Mouse (Mus musculus): ENCODE results near the gene Tnfsf8. TPM values are rescaled to one million over a fixed set of nuclear protein-coding genes. Genes with fewer than 3 reads are reported as not detected.

The Tnfsf8 gene
- polyA plus RNA-seq, 1 experiment, result not detected

GRCm38 (mm10) chr4:63796527-63796926, 64.6 kb downstream of the Tnfsf8 start:
- no peak overlapping the region for H3K4me3 ChIP-seq (ENCODE audit: insufficient read depth, low read depth, low read length)
- TF ChIP-seq CTCF (IDR thresholded peaks at IDR 0.05; ENCODE audit: insufficient read depth, low read depth, low read length) (no peak), POLR2A (IDR thresholded peaks at IDR 0.05; ENCODE audit: insufficient read depth, low read depth, low read length) (no peak)
- H3K4me1 ChIP-seq (ENCODE audit: control insufficient read depth, insufficient read depth, low read length), result no peaks in the 10 kb centered on the region
- no peak overlapping the region for H3K27ac ChIP-seq (ENCODE audit: insufficient read depth, low read depth, low read length)
- WGBS, result 86% methylated on average over 1 of the region's 1 CpGs

- 99% methylated on average over 3 of the region's 3 CpGs for WGBS
- no peak overlapping the region for H3K27ac ChIP-seq (ENCODE audit: insufficient read depth, low read depth, low read length)
- TF ChIP-seq POLR2A (IDR thresholded peaks at IDR 0.05; ENCODE audit: insufficient read depth, low read depth, low read length) (no peak), CTCF (IDR thresholded peaks at IDR 0.05; ENCODE audit: insufficient read depth, low read depth, low read length) (no peak)
- no peaks in the 10 kb centered on the region for H3K4me1 ChIP-seq (ENCODE audit: control insufficient read depth, insufficient read depth, low read length)
- H3K4me3 ChIP-seq (ENCODE audit: insufficient read depth, low read depth, low read length), result no peak overlapping the region
These were observed 68.8 kb downstream of the Tnfsf8 start for GRCm38 (mm10) chr4:63792328-63792727.

DNA sequence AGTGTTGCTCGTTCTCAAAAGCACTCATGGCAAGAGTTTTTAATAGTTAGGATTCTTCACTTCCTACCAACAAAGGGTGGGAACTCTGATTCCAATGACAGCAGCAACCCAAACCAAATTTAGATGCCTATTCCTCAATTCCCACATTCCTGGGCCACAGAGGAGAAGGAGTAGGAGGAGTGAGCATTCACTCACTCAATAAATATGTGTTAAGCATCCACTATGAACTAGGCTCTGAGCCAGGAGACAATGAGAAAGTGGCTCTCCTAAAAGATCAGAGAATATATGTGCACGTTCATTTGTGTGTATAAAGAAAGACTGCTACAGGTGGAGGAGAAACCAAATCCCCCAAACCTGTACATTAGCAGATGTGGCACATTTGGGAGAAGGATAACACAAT, 75.7 kb downstream of the Tnfsf8 start:
- TF ChIP-seq POLR2A (IDR thresholded peaks at IDR 0.05; ENCODE audit: insufficient read depth, low read depth, low read length) (no peak), CTCF (IDR thresholded peaks at IDR 0.05; ENCODE audit: insufficient read depth, low read depth, low read length) (no peak)
- Histone ChIP-seq H3K4me1 (ENCODE audit: control insufficient read depth, insufficient read depth, low read length) (no peaks in the 10 kb centered on the region), H3K27ac (ENCODE audit: insufficient read depth, low read depth, low read length) (no peak overlapping the region), H3K4me3 (ENCODE audit: insufficient read depth, low read depth, low read length) (no peak overlapping the region)
- WGBS, result 57% methylated on average over 2 of the region's 2 CpGs

- TF ChIP-seq CTCF (IDR thresholded peaks at IDR 0.05; ENCODE audit: insufficient read depth, low read depth, low read length), result no peak
- TF ChIP-seq POLR2A (IDR thresholded peaks at IDR 0.05; ENCODE audit: insufficient read depth, low read depth, low read length), result no peak
- no peak overlapping the region for H3K4me3 ChIP-seq (ENCODE audit: insufficient read depth, low read depth, low read length)
- no peaks in the 10 kb centered on the region for H3K4me1 ChIP-seq (ENCODE audit: control insufficient read depth, insufficient read depth, low read length)
- 91% methylated on average over 5 of the region's 5 CpGs for WGBS
- H3K27ac ChIP-seq (ENCODE audit: insufficient read depth, low read depth, low read length), result no peak overlapping the region
These were observed 77.3 kb downstream of the Tnfsf8 start for GRCm38 (mm10) chr4:63783826-63784225.

- no peak overlapping the region for H3K27ac ChIP-seq (ENCODE audit: insufficient read depth, low read depth, low read length)
- H3K4me3 ChIP-seq (ENCODE audit: insufficient read depth, low read depth, low read length), result no peak overlapping the region
- H3K4me1 ChIP-seq (ENCODE audit: control insufficient read depth, insufficient read depth, low read length), result no peaks in the 10 kb centered on the region
- TF ChIP-seq POLR2A (IDR thresholded peaks at IDR 0.05; ENCODE audit: insufficient read depth, low read depth, low read length) (no peak), CTCF (IDR thresholded peaks at IDR 0.05; ENCODE audit: insufficient read depth, low read depth, low read length) (no peak)
- 81% methylated on average over 7 of the region's 7 CpGs for WGBS
These were observed 78.1 kb downstream of the Tnfsf8 start for GRCm38 (mm10) chr4:63782970-63783613.

Other genes starting within 250 kb of the Tnfsf8 start
- not detected in 2 replicates for gene Tex48, start 238.9 kb downstream of the Tnfsf8 start, polyA plus RNA-seq (2012; ENCODE audit: insufficient read depth, insufficient read length, low replicate concordance, missing spikeins)
- gene Gm11214, start 198.0 kb downstream of the Tnfsf8 start, polyA plus RNA-seq (2012; ENCODE audit: insufficient read depth, insufficient read length, low replicate concordance, missing spikeins), result not detected in 2 replicates
- not detected in 2 replicates for gene Tnfsf15, start 116.2 kb downstream of the Tnfsf8 start, polyA plus RNA-seq (2012; ENCODE audit: insufficient read depth, insufficient read length, low replicate concordance, missing spikeins)
- not detected in 2 replicates for gene Tnc, start 185.7 kb upstream of the Tnfsf8 start, polyA plus RNA-seq (2012; ENCODE audit: insufficient read depth, insufficient read length, low replicate concordance, missing spikeins)